Mouse (Mus musculus) liver (tissue): ENCODE measurements around the gene Bco2.

Experiments used
- DNase-seq: peaks from one replicate; pipeline ENCODE4 v3.0.0-alpha.2; 2020; ENCODE audit warnings: mixed read lengths

The Bco2 gene

GRCm38 (mm10) chr9:50554241-50555093 lies 514 bp downstream of the Bco2 start, which contains the start of gene Il18:
Gene Il18 (plus strand): TSS chr9:50554827.
- no peak for DNase-seq

GRCm38 (mm10) chr9:50553547-50553946 lies 1.4 kb downstream of the Bco2 start:
- no peak for DNase-seq

GRCm38 (mm10) chr9:50552206-50552605 lies 2.8 kb downstream of the Bco2 start:
- DNase-seq, result no peak

- DNase-seq, result no peak
Measured at GRCm38 (mm10) chr9:50548936-50549335, 6.0 kb downstream of the Bco2 start.

- DNase-seq, result no peak
Measured at GRCm38 (mm10) chr9:50547859-50548478, 7.0 kb downstream of the Bco2 start.

GRCm38 (mm10) chr9:50542401-50542800 lies 12.6 kb downstream of the Bco2 start:
- DNase-seq, result no peak

- DNase-seq, result no peak
Measured at GRCm38 (mm10) chr9:50540170-50540569, 14.8 kb downstream of the Bco2 start.

- DNase-seq, result no peak
Measured at GRCm38 (mm10) chr9:50537295-50537694, 17.7 kb downstream of the Bco2 start.

- DNase-seq, result no peak
Measured at GRCm38 (mm10) chr9:50536603-50537135, 18.3 kb downstream of the Bco2 start.

GRCm38 (mm10) chr9:50535930-50536329 lies 19.1 kb downstream of the Bco2 start:
- no peak for DNase-seq

- DNase-seq, result no peak
Measured at GRCm38 (mm10) chr9:50533791-50534190, 21.2 kb downstream of the Bco2 start.

GRCm38 (mm10) chr9:50533328-50533727 lies 21.7 kb downstream of the Bco2 start:
- DNase-seq, result no peak

- DNase-seq, result no peak
Measured at GRCm38 (mm10) chr9:50530890-50531289, 24.1 kb downstream of the Bco2 start.

GRCm38 (mm10) chr9:50528293-50528892 lies 26.6 kb downstream of the Bco2 start, which contains the start of gene Pts:
Gene Pts (minus strand): TSS chr9:50528724.
- peak; percentile 99 for DNase-seq

GRCm38 (mm10) chr9:50527860-50528259 lies 27.1 kb downstream of the Bco2 start:
- DNase-seq, result no peak

GRCm38 (mm10) chr9:50525585-50525984 lies 29.4 kb downstream of the Bco2 start:
- no peak for DNase-seq

- no peak for DNase-seq
Measured at GRCm38 (mm10) chr9:50524936-50525335, 30.0 kb downstream of the Bco2 start.

- no peak for DNase-seq
Measured at GRCm38 (mm10) chr9:50522574-50522973, 32.4 kb downstream of the Bco2 start.

GRCm38 (mm10) chr9:50521562-50521961 lies 33.4 kb downstream of the Bco2 start:
- DNase-seq, result no peak

GRCm38 (mm10) chr9:50520748-50521147 lies 34.2 kb downstream of the Bco2 start:
- no peak for DNase-seq

- DNase-seq, result no peak
Measured at GRCm38 (mm10) chr9:50518781-50519180, 36.2 kb downstream of the Bco2 start.

GRCm38 (mm10) chr9:50515462-50515861 lies 39.5 kb downstream of the Bco2 start:
- no peak for DNase-seq

- DNase-seq, result no peak
Measured at GRCm38 (mm10) chr9:50507570-50507969, 47.4 kb downstream of the Bco2 start.
